Mouse (Mus musculus): ENCODE results near the gene Hist2h2bb.

DNA sequence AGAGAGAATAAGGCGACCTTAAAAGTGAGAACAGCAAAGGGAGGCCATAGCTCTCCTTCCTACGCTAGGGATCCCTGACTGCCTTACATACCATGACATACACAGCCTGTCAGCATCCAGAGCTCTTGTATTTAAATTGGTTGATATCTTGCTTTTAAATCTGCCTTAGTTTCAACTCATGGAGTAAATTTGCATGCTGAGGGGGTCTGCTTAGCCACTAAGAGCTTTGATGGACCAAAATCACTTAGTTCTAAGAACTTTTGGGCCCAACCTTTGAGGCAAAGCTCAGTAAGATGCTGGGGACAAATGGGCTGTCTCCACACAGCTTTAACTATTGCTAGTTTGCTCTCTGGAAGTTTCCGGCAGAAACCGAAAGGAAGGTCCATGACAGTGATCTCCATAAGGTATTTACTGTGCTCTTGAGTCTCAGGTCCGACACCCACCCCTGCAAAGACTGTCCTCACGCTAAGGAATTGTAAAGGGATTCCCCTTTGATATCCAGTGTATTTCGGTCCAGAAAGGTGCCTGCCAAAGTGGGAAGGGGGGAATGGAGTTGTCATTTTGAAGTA lies 32.1 kb upstream of the Hist2h2bb start:
- TF ChIP-seq POLR2A (IDR thresholded peaks at IDR 0.05; ENCODE audit: low read depth, low read length) (no peak; the same call in 1 of the 2 replicates), CTCF (IDR thresholded peaks at IDR 0.05; ENCODE audit: borderline replicate concordance, insufficient read depth, low read length) (no peak)
